Mouse (Mus musculus) cortical plate, adult 2 months (tissue): ENCODE data around the gene Smad3.

ENCODE experiments used
- CTCF ChIP-seq: fragments of 200-500 bp; IDR thresholded peaks from 2 replicates; pipeline ENCODE4 v1.5.1; 2011; ENCODE audit warnings: mild to moderate bottlenecking, control low read depth, low read length; ENCODE audit not compliant: insufficient read depth; ENCODE audit errors: extremely low read depth
- POLR2A ChIP-seq: fragments of 200-500 bp; IDR thresholded peaks from 2 replicates; pipeline ENCODE4 v1.6.1; 2011; ENCODE audit warnings: mild to moderate bottlenecking, low read length, control low read depth; ENCODE audit not compliant: insufficient read depth; ENCODE audit errors: extremely low read depth

- TF ChIP-seq POLR2A = no peak
- no peak for TF ChIP-seq CTCF
These were observed 44.3 kb upstream of the Smad3 start for GRCm38 (mm10) chr9:63802080-63802479.
